Mouse (Mus musculus): ENCODE data around the gene Npcd. TPM values are rescaled to one million over a fixed set of nuclear protein-coding genes. Genes with fewer than 3 reads are reported as not detected.

Npcd gene
- polyA plus RNA-seq, 1 experiment: 0.23 TPM

DNA sequence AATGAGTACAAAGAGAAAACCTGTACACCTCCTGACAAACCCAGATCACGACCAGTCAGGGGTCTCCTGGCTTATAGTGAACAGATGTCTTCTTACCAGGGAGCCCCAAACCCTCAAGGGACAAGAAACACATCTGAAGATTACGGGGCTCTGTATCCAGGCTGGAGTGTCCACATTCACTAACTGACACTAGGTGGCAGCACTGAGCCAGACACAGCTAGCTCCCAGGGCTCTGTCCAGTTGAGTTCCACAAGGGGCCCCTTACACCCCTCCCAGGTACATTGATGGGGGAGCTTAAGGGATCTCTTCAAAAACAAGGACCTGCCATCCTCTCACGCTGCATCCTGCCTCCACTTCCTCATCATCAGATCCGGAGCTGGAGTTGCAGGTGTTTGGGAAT, 3.6 kb downstream of the Npcd start:
- H3K27me3 ChIP-seq (ENCODE audit: control insufficient read depth, insufficient read depth, low read length): no peaks in the 10 kb centered on the region
- H3K36me3 ChIP-seq (ENCODE audit: control insufficient read depth, insufficient read depth, low read length): peaks cover 2% of the 10 kb centered on the region; the same call in 1 of the 2 replicates
- no peak overlapping the region for H3K4me3 ChIP-seq (ENCODE audit: low read depth, low read length)
- 17% methylated on average over 4 of the region's 4 CpGs for WGBS
- peaks cover 6% of the 10 kb centered on the region for H3K4me1 ChIP-seq (ENCODE audit: control insufficient read depth, insufficient read depth, insufficient read length, low read length)
- TF ChIP-seq POLR2A (IDR thresholded peaks at IDR 0.05; ENCODE audit: low read depth, low read length): no peak
- peak; percentile 86; the same call in 1 of the 2 replicates for TF ChIP-seq CTCF (IDR thresholded peaks at IDR 0.05; ENCODE audit: extremely low read depth, insufficient read length, insufficient replicate concordance, low read depth, low read length)
- H3K27ac ChIP-seq (ENCODE audit: insufficient read depth, low read depth, low read length): no peak overlapping the region

DNA sequence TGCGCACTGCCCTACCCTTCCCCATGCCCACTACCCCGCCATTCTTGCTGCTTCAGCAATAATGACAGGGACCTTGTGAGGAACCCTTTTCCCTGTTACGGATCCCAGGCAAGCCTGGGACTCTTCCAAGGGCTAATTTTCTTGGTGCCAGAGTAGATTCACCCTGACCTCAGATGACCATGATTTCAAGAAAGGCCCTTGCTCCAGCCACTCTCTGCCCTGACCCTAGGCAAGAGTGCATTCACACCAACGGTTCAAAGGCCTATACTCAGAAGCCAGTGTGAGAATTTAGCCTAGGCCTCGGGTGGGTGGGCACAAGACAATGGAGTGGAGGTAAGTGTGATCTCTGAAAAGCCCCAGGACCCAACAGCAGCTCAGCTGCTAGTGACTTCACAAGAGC, 4.6 kb downstream of the Npcd start:
- no peak overlapping the region for H3K4me3 ChIP-seq (ENCODE audit: low read depth, low read length)
- no peak for TF ChIP-seq POLR2A (IDR thresholded peaks at IDR 0.05; ENCODE audit: low read depth, low read length)
- no peak overlapping the region for H3K27ac ChIP-seq (ENCODE audit: insufficient read depth, low read depth, low read length)
- peaks cover 2% of the 10 kb centered on the region; the same call in 1 of the 2 replicates for H3K36me3 ChIP-seq (ENCODE audit: control insufficient read depth, insufficient read depth, low read length)
- no peaks in the 10 kb centered on the region for H3K27me3 ChIP-seq (ENCODE audit: control insufficient read depth, insufficient read depth, low read length)
- peaks cover 6% of the 10 kb centered on the region for H3K4me1 ChIP-seq (ENCODE audit: control insufficient read depth, insufficient read depth, insufficient read length, low read length)
- 92% methylated on average over 5 of the region's 5 CpGs for WGBS

- 87% methylated on average over 46 of the region's 46 CpGs for WGBS
- no peak overlapping the region for H3K4me3 ChIP-seq (ENCODE audit: low read depth, low read length)
- no peak overlapping the region for H3K27ac ChIP-seq (ENCODE audit: insufficient read depth, low read depth, low read length)
- H3K4me1 ChIP-seq (ENCODE audit: control insufficient read depth, insufficient read depth, insufficient read length, low read length): peaks cover 4% of the 10 kb centered on the region
- no peaks in the 10 kb centered on the region for H3K27me3 ChIP-seq (ENCODE audit: control insufficient read depth, insufficient read depth, low read length)
- H3K36me3 ChIP-seq (ENCODE audit: control insufficient read depth, insufficient read depth, low read length): peaks cover 2% of the 10 kb centered on the region; the same call in 1 of the 2 replicates
- TF ChIP-seq POLR2A (IDR thresholded peaks at IDR 0.05; ENCODE audit: low read depth, low read length) (no peak), CTCF (IDR thresholded peaks at IDR 0.05; ENCODE audit: extremely low read depth, insufficient read length, insufficient replicate concordance, low read depth, low read length) (no peak; the same call in 1 of the 2 replicates)
Observed at GRCm38 (mm10) chr15:79828366-79829035, 5.5 kb downstream of the Npcd start.

GRCm38 (mm10) chr15:79827778-79828210, 6.2 kb downstream of the Npcd start:
- Histone ChIP-seq H3K4me3 (ENCODE audit: low read depth, low read length) (no peak overlapping the region), H3K27ac (ENCODE audit: insufficient read depth, low read depth, low read length) (no peak overlapping the region), H3K27me3 (ENCODE audit: control insufficient read depth, insufficient read depth, low read length) (no peaks in the 10 kb centered on the region), H3K4me1 (ENCODE audit: control insufficient read depth, insufficient read depth, insufficient read length, low read length) (peaks cover 3% of the 10 kb centered on the region), H3K36me3 (ENCODE audit: control insufficient read depth, insufficient read depth, low read length) (peaks cover 2% of the 10 kb centered on the region; the same call in 1 of the 2 replicates)
- TF ChIP-seq CTCF (IDR thresholded peaks at IDR 0.05; ENCODE audit: extremely low read depth, insufficient read length, insufficient replicate concordance, low read depth, low read length) (no peak), POLR2A (IDR thresholded peaks at IDR 0.05; ENCODE audit: low read depth, low read length) (no peak)
- 90% methylated on average over 11 of the region's 11 CpGs for WGBS

- peaks cover 3% of the 10 kb centered on the region for H3K4me1 ChIP-seq (ENCODE audit: control insufficient read depth, insufficient read depth, insufficient read length, low read length)
- no peaks in the 10 kb centered on the region for H3K27me3 ChIP-seq (ENCODE audit: control insufficient read depth, insufficient read depth, low read length)
- no peak for TF ChIP-seq CTCF (IDR thresholded peaks at IDR 0.05; ENCODE audit: extremely low read depth, insufficient read length, insufficient replicate concordance, low read depth, low read length)
- no peak for TF ChIP-seq POLR2A (IDR thresholded peaks at IDR 0.05; ENCODE audit: low read depth, low read length)
- 83% methylated on average over 14 of the region's 14 CpGs for WGBS
- H3K27ac ChIP-seq (ENCODE audit: insufficient read depth, low read depth, low read length): no peak overlapping the region
- H3K36me3 ChIP-seq (ENCODE audit: control insufficient read depth, insufficient read depth, low read length): peaks cover 2% of the 10 kb centered on the region; the same call in 1 of the 2 replicates
- H3K4me3 ChIP-seq (ENCODE audit: low read depth, low read length): no peak overlapping the region
Observed at GRCm38 (mm10) chr15:79827061-79827777, 6.8 kb downstream of the Npcd start.

GRCm38 (mm10) chr15:79826221-79826935, 7.7 kb downstream of the Npcd start:
- no peaks in the 10 kb centered on the region for H3K27me3 ChIP-seq (ENCODE audit: control insufficient read depth, insufficient read depth, low read length)
- peaks cover 2% of the 10 kb centered on the region; the same call in 1 of the 2 replicates for H3K36me3 ChIP-seq (ENCODE audit: control insufficient read depth, insufficient read depth, low read length)
- TF ChIP-seq CTCF (IDR thresholded peaks at IDR 0.05; ENCODE audit: extremely low read depth, insufficient read length, insufficient replicate concordance, low read depth, low read length): no peak
- WGBS: 88% methylated on average over 9 of the region's 9 CpGs
- peaks cover 3% of the 10 kb centered on the region for H3K4me1 ChIP-seq (ENCODE audit: control insufficient read depth, insufficient read depth, insufficient read length, low read length)
- H3K4me3 ChIP-seq (ENCODE audit: low read depth, low read length): no peak overlapping the region
- H3K27ac ChIP-seq (ENCODE audit: insufficient read depth, low read depth, low read length): no peak overlapping the region
